Mouse (Mus musculus) MEL (cell line): ENCODE data around the gene Gramd1b. TPM values are rescaled to one million over a fixed set of nuclear protein-coding genes. Genes with fewer than 3 reads are reported as not detected.

Experiments
- DNase-seq: peaks from one replicate; pipeline ENCODE4 v3.0.0; 2011; ENCODE audit warnings: low read depth, low spot score
- H3K27ac ChIP-seq: 2 replicates; pipeline ENCODE4 v1.5.1; 2012; ENCODE audit warnings: low read depth, mild to moderate bottlenecking, control low read depth, low read length, moderate library complexity; ENCODE audit not compliant: control insufficient read depth
- H3K27me3 ChIP-seq, 2 experiments: fragments of 150-350 bp in 1 of 2; sonication (generic) in 1 of 2; 2 replicates each; pipeline ENCODE4 v1.6.1; 2012; ENCODE audit warnings: low read length in 2 of 2, mild to moderate bottlenecking in 2 of 2, improper control_type of control experiment in 1 of 2, moderate library complexity in 1 of 2; ENCODE audit not compliant: insufficient read depth in 2 of 2, control insufficient read depth in 1 of 2
- H3K36me3 ChIP-seq, 2 experiments: 2 replicates each; pipeline ENCODE4 v1.6.1; 2012 to 2014; ENCODE audit warnings: low read length in 2 of 2, improper control_type of control experiment in 1 of 2, inconsistent platforms in 1 of 2, mild to moderate bottlenecking in 1 of 2; ENCODE audit not compliant: insufficient read depth in 2 of 2, control insufficient read depth in 1 of 2
- H3K4me1 ChIP-seq, 2 experiments: fragments of 150-350 bp in 1 of 2; sonication (generic) in 1 of 2; 2 replicates each; pipeline ENCODE4 v1.6.1; 2012; ENCODE audit warnings: low read length in 2 of 2, improper control_type of control experiment in 1 of 2, mild to moderate bottlenecking in 1 of 2; ENCODE audit not compliant: insufficient read depth in 2 of 2, control insufficient read depth in 1 of 2
- H3K4me3 ChIP-seq, 2 experiments: fragments of 150-350 bp in 1 of 2; sonication (generic) in 1 of 2; 2 replicates each; pipeline ENCODE4 v1.5.1; 2012; ENCODE audit warnings: low read depth in 2 of 2, low read length in 2 of 2, mild to moderate bottlenecking in 2 of 2, moderate library complexity in 2 of 2, control low read depth in 1 of 2, improper control_type of control experiment in 1 of 2; ENCODE audit not compliant: control insufficient read depth in 1 of 2, insufficient read depth in 1 of 2
- H3K79me2 ChIP-seq: 2 replicates; pipeline ENCODE4 v1.6.1; 2012; ENCODE audit warnings: mild to moderate bottlenecking, low read length, moderate library complexity; ENCODE audit not compliant: control insufficient read depth, poor library complexity, insufficient read depth
- H3K9ac ChIP-seq: 2 replicates; pipeline ENCODE4 v1.6.1; 2012; ENCODE audit warnings: low read depth, mild to moderate bottlenecking, control low read depth, low read length, moderate library complexity; ENCODE audit not compliant: control insufficient read depth, poor library complexity, severe bottlenecking
- H3K9me3 ChIP-seq: fragments of 150-350 bp; sonication (generic); replicated peaks from 2 replicates; pipeline ENCODE4 v1.6.1; 2012; ENCODE audit warnings: mild to moderate bottlenecking, low read length, improper control_type of control experiment, moderate library complexity; ENCODE audit not compliant: insufficient read depth
- CHD1 ChIP-seq: IDR thresholded peaks from 2 replicates; pipeline ENCODE4 v1.6.1; 2012; ENCODE audit warnings: low read depth, mild to moderate bottlenecking, inconsistent platforms, low read length, improper control_type of control experiment
- ETS1 ChIP-seq: IDR thresholded peaks from 2 replicates; pipeline ENCODE4 v1.6.1; 2012; ENCODE audit warnings: low read depth, mild to moderate bottlenecking, inconsistent platforms, low read length, improper control_type of control experiment, moderate library complexity
- HCFC1 ChIP-seq: IDR thresholded peaks from 2 replicates; pipeline ENCODE4 v1.6.1; 2012; ENCODE audit warnings: low read depth, mild to moderate bottlenecking, inconsistent platforms, low read length, improper control_type of control experiment, moderate library complexity
- JUND ChIP-seq: IDR thresholded peaks from 2 replicates; pipeline ENCODE4 v1.6.1; 2011; ENCODE audit warnings: low read depth, mild to moderate bottlenecking, improper control_type of control experiment, low read length
- MAFK ChIP-seq: IDR thresholded peaks from 2 replicates; pipeline ENCODE4 v1.6.1; 2011; ENCODE audit warnings: low read depth, mild to moderate bottlenecking, low read length, improper control_type of control experiment, borderline replicate concordance
- MEF2A ChIP-seq: IDR thresholded peaks from 2 replicates; pipeline ENCODE4 v1.6.1; 2014; ENCODE audit warnings: low read depth, mild to moderate bottlenecking, inconsistent platforms, low read length, improper control_type of control experiment; ENCODE audit not compliant: poor library complexity, insufficient replicate concordance, severe bottlenecking; ENCODE audit errors: extremely low read depth
- MXI1 ChIP-seq: IDR thresholded peaks from 2 replicates; pipeline ENCODE4 v1.6.1; 2011; ENCODE audit warnings: mild to moderate bottlenecking, low read depth, low read length, improper control_type of control experiment
- MYC ChIP-seq: IDR thresholded peaks from 2 replicates; pipeline ENCODE4 v1.6.1; 2011; ENCODE audit warnings: low read depth, mild to moderate bottlenecking, low read length, improper control_type of control experiment, moderate library complexity
- NELFE ChIP-seq: IDR thresholded peaks from 2 replicates; pipeline ENCODE4 v1.6.1; 2011; ENCODE audit warnings: low read depth, low read length, improper control_type of control experiment
- NRF1 ChIP-seq: IDR thresholded peaks from 2 replicates; pipeline ENCODE4 v1.6.1; 2014; ENCODE audit warnings: low read depth, mild to moderate bottlenecking, inconsistent platforms, low read length, improper control_type of control experiment, moderate library complexity; ENCODE audit not compliant: poor library complexity, insufficient read depth, severe bottlenecking
- POLR2AphosphoS5 ChIP-seq: IDR thresholded peaks from 2 replicates; pipeline ENCODE4 v1.6.1; 2012; ENCODE audit warnings: low read depth, borderline replicate concordance, mild to moderate bottlenecking, inconsistent platforms, low read length, moderate library complexity, mixed read lengths
- RAD21 ChIP-seq: IDR thresholded peaks from 2 replicates; pipeline ENCODE4 v1.6.1; 2011; ENCODE audit warnings: mild to moderate bottlenecking, low read depth, low read length, improper control_type of control experiment
- USF1 ChIP-seq: IDR thresholded peaks from 2 replicates; pipeline ENCODE4 v1.6.1; 2014; ENCODE audit warnings: low read depth, mild to moderate bottlenecking, inconsistent platforms, low read length, improper control_type of control experiment, moderate library complexity
- USF2 ChIP-seq, 2 experiments: IDR thresholded peaks; 2 replicates each; pipeline ENCODE4 v1.6.1; 2011 to 2012; ENCODE audit warnings: improper control_type of control experiment in 2 of 2, low read length in 2 of 2, borderline replicate concordance in 1 of 2, inconsistent platforms in 1 of 2, low read depth in 1 of 2, mild to moderate bottlenecking in 1 of 2; ENCODE audit not compliant: insufficient read depth in 1 of 2
- ZC3H11A ChIP-seq: IDR thresholded peaks from 2 replicates; pipeline ENCODE4 v1.6.1; 2012; ENCODE audit warnings: low read depth, mild to moderate bottlenecking, inconsistent platforms, low read length, improper control_type of control experiment
- ZNF384 ChIP-seq: IDR thresholded peaks from 2 replicates; pipeline ENCODE4 v1.6.1; 2012; ENCODE audit warnings: low read depth, mild to moderate bottlenecking, inconsistent platforms, low read length, improper control_type of control experiment
- polyA plus RNA-seq, 2 experiments: library from polyadenylated mRNA; stranded (reverse) in 1 of 2; unstranded in 1 of 2; fragments of >175 nt in 1 of 2; fragments of >200 nt in 1 of 2; gene quantifications; 2 replicates each; pipeline versions ENCODE4 v1.2.1 to v1.2.4; 2012; ENCODE audit warnings: low replicate concordance in 2 of 2, low read depth in 1 of 2; ENCODE audit not compliant: insufficient read length in 2 of 2, insufficient read depth in 1 of 2, missing spikeins in 1 of 2
- total RNA-seq: library from RNA; depleted of rRNA; stranded (reverse); fragments of 300-350 nt; gene quantifications from 2 replicates; pipeline ENCODE4 v1.2.3, GENCODE M21; 2012

Gene Gramd1b
- total and polyA plus RNA-seq, 3 experiments: not detected

DNA sequence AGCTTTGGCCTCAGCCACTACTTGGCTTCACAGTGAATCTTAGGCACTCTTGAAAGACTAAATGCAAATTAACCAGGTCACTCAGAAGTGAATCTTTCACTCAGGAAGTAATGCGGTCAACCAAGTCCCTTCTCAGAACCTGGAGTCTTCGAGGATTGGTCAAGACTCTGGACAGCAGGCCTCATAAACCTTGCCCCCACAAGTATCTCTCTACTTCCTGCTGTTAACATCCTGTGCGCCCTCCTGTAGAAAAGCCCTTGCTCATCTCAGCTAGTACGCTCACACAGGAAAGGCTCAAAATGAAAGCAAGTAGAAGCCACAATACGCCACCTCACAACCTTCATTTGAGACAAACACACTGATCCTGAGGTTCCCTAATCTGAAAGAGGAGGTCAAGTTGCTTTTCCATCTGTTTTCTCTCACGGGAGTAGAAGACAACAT, 107.7 kb downstream of the Gramd1b start:
- H3K36me3 ChIP-seq: no peaks in the 10 kb centered on the region
- DNase-seq: no peak
- H3K27ac ChIP-seq: no peak overlapping the region
- no peaks in the 10 kb centered on the region for H3K27me3 ChIP-seq
- no peaks in the 10 kb centered on the region for H3K4me1 ChIP-seq
- no peak overlapping the region for H3K9ac ChIP-seq
- TF ChIP-seq MAFK: no peak
- TF ChIP-seq NELFE: no peak
- TF ChIP-seq USF1: no peak
- TF ChIP-seq POLR2AphosphoS5: no peak
- no peak overlapping the region for H3K4me3 ChIP-seq
- H3K79me2 ChIP-seq: no peaks in the 10 kb centered on the region
- H3K9me3 ChIP-seq: no peaks in the 10 kb centered on the region

DNA sequence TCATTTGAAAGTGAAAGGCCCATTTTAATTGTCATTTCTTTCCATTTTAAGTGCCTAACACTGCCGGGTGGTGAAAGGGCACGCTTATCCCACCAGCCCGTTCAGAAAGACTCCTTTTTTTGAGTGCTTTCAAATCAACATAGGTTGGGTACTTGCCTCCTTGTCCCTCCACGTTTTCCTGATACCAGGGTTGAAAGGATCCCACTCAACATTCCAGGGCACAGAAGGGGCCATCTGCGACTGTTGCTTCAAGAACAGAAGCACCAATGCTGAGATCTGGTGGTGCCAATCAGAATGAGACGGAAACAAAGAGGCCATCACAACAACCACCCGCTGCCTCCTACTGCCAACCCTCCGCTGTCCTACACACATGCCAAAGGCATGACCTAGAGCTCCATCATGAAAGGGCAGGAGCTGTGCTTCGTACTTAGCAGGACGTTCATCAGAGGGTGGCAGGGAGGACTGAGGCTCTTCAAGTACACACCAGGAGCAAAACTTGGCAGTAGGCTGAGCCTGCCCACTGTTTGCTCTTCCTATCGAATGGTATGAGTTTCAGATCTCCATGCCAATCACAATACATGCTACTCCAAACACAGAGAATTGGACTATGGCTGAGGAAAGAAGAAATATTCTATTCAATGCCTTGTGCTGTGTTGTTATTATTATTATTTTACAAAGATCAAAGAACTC, 108.7 kb downstream of the Gramd1b start:
- Histone ChIP-seq H3K4me3 (no peak overlapping the region), H3K79me2 (no peaks in the 10 kb centered on the region), H3K9ac (no peak overlapping the region), H3K36me3 (no peaks in the 10 kb centered on the region), H3K27me3 (no peaks in the 10 kb centered on the region), H3K9me3 (no peaks in the 10 kb centered on the region), H3K4me1 (no peaks in the 10 kb centered on the region), H3K27ac (no peak overlapping the region)
- no peak for DNase-seq
- TF ChIP-seq USF2 (IDR thresholded peaks at IDR 0.05; ENCODE audit: borderline replicate concordance in 1 of 2, insufficient read depth in 1 of 2, low read depth in 1 of 2, low read length in 2 of 2): no peak
- no peak for TF ChIP-seq ETS1
- TF ChIP-seq NELFE: no peak
- TF ChIP-seq MXI1: no peak
- TF ChIP-seq RAD21: no peak
- no peak for TF ChIP-seq ZC3H11A
- no peak for TF ChIP-seq ZNF384
- TF ChIP-seq MYC: no peak
- TF ChIP-seq CHD1: no peak
- no peak for TF ChIP-seq NRF1
- TF ChIP-seq MEF2A: no peak
- TF ChIP-seq HCFC1: no peak
- TF ChIP-seq JUND: no peak
